In genomic region chr12:4358100-4358499, GRCm38 (mm10) we compare ENCODE assay signal across 24 mouse cellular contexts.
"Had no signal": no experiment of that assay in that cellular context is flagged by ENCODE, and none has a peak within 500 bp of the region (broad histone marks: within the 10 kb centered on the region; RNA-seq: fewer than 3 reads in every experiment).

No protein-coding gene starts in this region.

- H3K27me3 ChIP-seq: heart, embryonic 12.5 days; hindbrain, embryonic 12.5 days; hindbrain, embryonic 15.5 days; kidney, embryonic 15.5 days; limb, embryonic 12.5 days; liver, embryonic 13.5 days; liver, embryonic 15.5 days had no signal

- ATAC-seq: hindbrain, postnatal 0 days; intestine, embryonic 16.5 days had no signal

- H3K36me3 ChIP-seq: heart, embryonic 10.5 days; heart, embryonic 12.5 days; hindbrain, embryonic 10.5 days; hindbrain, embryonic 12.5 days; kidney, embryonic 15.5 days; limb, embryonic 10.5 days; limb, embryonic 12.5 days; liver, embryonic 13.5 days; liver, embryonic 15.5 days had no signal

- H3K4me1 ChIP-seq: heart, embryonic 10.5 days; heart, embryonic 12.5 days; hindbrain, embryonic 15.5 days; kidney, embryonic 15.5 days; limb, embryonic 12.5 days; liver, embryonic 13.5 days; liver, embryonic 15.5 days had no signal

- H3K9me3 ChIP-seq: heart, embryonic 10.5 days; heart, embryonic 12.5 days; hindbrain, embryonic 10.5 days; hindbrain, embryonic 12.5 days; hindbrain, embryonic 15.5 days; kidney, embryonic 15.5 days; limb, embryonic 10.5 days; limb, embryonic 12.5 days; liver, embryonic 13.5 days; liver, embryonic 15.5 days had no signal

- H3K4me3 ChIP-seq: heart, embryonic 10.5 days; heart, embryonic 12.5 days; hindbrain, embryonic 10.5 days; hindbrain, embryonic 12.5 days; hindbrain, embryonic 15.5 days; kidney, embryonic 15.5 days; layer of hippocampus, adult 2 months; left cerebral cortex, adult 2 months; limb, embryonic 10.5 days; limb, embryonic 12.5 days; liver, embryonic 13.5 days; liver, embryonic 15.5 days had no signal

- DNase-seq: gastrocnemius, postnatal 14 days; heart, adult 18-20 months; heart, postnatal 10 days; heart, postnatal 4 days; kidney, adult 11 months; kidney, adult 2 months; kidney, adult 9 months; kidney, postnatal 14 days; kidney, postnatal 4 days; liver; liver, embryonic 13.5 days had no signal
